Mouse (Mus musculus) embryonic fibroblast, embryonic 13.5 days (primary cell): ENCODE measurements at regions not wholly inside any gene's neighbourhood (a gene's known extent, or its start where the extent isn't known, plus 50 kb on each side); places are given as distances from the start of the nearest gene placed in this dataset.

Experiments
- CTCF ChIP-seq: IDR thresholded peaks from 2 replicates; pipeline ENCODE4 v1.5.1; 2011; ENCODE audit warnings: mild to moderate bottlenecking, control low read depth, low read length, moderate library complexity, borderline replicate concordance; ENCODE audit not compliant: insufficient read depth
- POLR2A ChIP-seq: IDR thresholded peaks from 2 replicates; pipeline ENCODE4 v1.6.1; 2011; ENCODE audit warnings: low read depth, mild to moderate bottlenecking, control low read depth, low read length, moderate library complexity

GRCm38 (mm10) chrX:167119288-167119687, 89.8 kb downstream of the Tmsb4x start:
- TF ChIP-seq POLR2A (no peak), CTCF (no peak)
